Mouse (Mus musculus) embryonic facial prominence, embryonic 15.5 days (tissue): Measurements from ENCODE around the gene Immp2l. TPM values are rescaled to one million over a fixed set of nuclear protein-coding genes. Genes with fewer than 3 reads are reported as not detected.

Experiments
- ATAC-seq: fragments of 200-750 bp; cut with Nextera tagmentation; 2 replicates; pipeline ENCODE4 v1.8.0; 2017; ENCODE audit warnings: low read depth, moderate TSS enrichment; ENCODE audit not compliant: insufficient number of reproducible peaks, low FRiP score, low TSS enrichment
- H3K27ac ChIP-seq: fragments of 300-500 bp; sonication (generic); replicated peaks from 2 replicates; pipeline ENCODE4 v1.5.1; 2015; ENCODE audit warnings: mild to moderate bottlenecking, inconsistent platforms
- H3K27me3 ChIP-seq: fragments of 300-500 bp; sonication (generic); 2 replicates; pipeline ENCODE4 v1.6.1; 2015; ENCODE audit warnings: inconsistent platforms
- H3K36me3 ChIP-seq: fragments of 300-500 bp; sonication (generic); 2 replicates; pipeline ENCODE4 v1.6.1; 2015; ENCODE audit warnings: mild to moderate bottlenecking, inconsistent platforms
- H3K4me1 ChIP-seq: fragments of 300-500 bp; sonication (generic); 2 replicates; pipeline ENCODE4 v1.6.1; 2015; ENCODE audit warnings: inconsistent platforms
- H3K4me2 ChIP-seq: fragments of 300-500 bp; sonication (generic); replicated peaks from 2 replicates; pipeline ENCODE4 v1.6.1; 2015; ENCODE audit warnings: mild to moderate bottlenecking, inconsistent platforms
- H3K4me3 ChIP-seq: fragments of 300-500 bp; sonication (generic); replicated peaks from 2 replicates; pipeline ENCODE4 v1.5.1; 2015; ENCODE audit warnings: mild to moderate bottlenecking, inconsistent platforms
- H3K9ac ChIP-seq: fragments of 300-500 bp; sonication (generic); 2 replicates; pipeline ENCODE4 v1.6.1; 2015; ENCODE audit warnings: inconsistent platforms
- H3K9me3 ChIP-seq: fragments of 300-500 bp; sonication (generic); replicated peaks from 2 replicates; pipeline ENCODE4 v1.6.1; 2016; ENCODE audit warnings: inconsistent platforms
- WGBS: fragments of 180-500 bp; shearing (Covaris S2); methylation state at CpG from one replicate; pipeline ENCODE4 v1.1.7; 2015; 5-methylcytosine and 5-hydroxymethylcytosine counted together
- polyA plus RNA-seq: library from polyadenylated mRNA; unstranded; fragments of >200 nt; fragmentation: Nextera tagmentation; extraction: Ambion mirVana; gene quantifications from 2 replicates; pipeline ENCODE4 v1.2.1, GENCODE M21; 2015

The Immp2l gene
- polyA plus RNA-seq, 1 experiment from 2014 or later: 11.2 TPM

GRCm38 (mm10) chr12:41316426-41316825 lies 292.5 kb downstream of the Immp2l start:
- no peaks in the 10 kb centered on the region for H3K4me1 ChIP-seq
- H3K4me2 ChIP-seq: no peak overlapping the region
- no peaks in the 10 kb centered on the region for H3K36me3 ChIP-seq
- H3K9me3 ChIP-seq: no peaks in the 10 kb centered on the region
- no peaks in the 10 kb centered on the region for H3K27me3 ChIP-seq
- H3K9ac ChIP-seq: no peak overlapping the region
- WGBS: 93% methylated on average over 4 of the region's 4 CpGs
- no peak overlapping the region for H3K27ac ChIP-seq
- no peak for ATAC-seq
- H3K4me3 ChIP-seq: no peak overlapping the region

- no peaks in the 10 kb centered on the region for H3K9me3 ChIP-seq
- no peak overlapping the region for H3K27ac ChIP-seq
- no peak for ATAC-seq
- no peaks in the 10 kb centered on the region for H3K4me1 ChIP-seq
- no peak overlapping the region for H3K4me2 ChIP-seq
- 93% methylated on average over 2 of the region's 2 CpGs for WGBS
- H3K4me3 ChIP-seq: no peak overlapping the region
- no peaks in the 10 kb centered on the region for H3K36me3 ChIP-seq
- no peaks in the 10 kb centered on the region for H3K27me3 ChIP-seq
- H3K9ac ChIP-seq: no peak overlapping the region
These were observed 293.5 kb downstream of the Immp2l start for GRCm38 (mm10) chr12:41317431-41317830.

GRCm38 (mm10) chr12:41322018-41322417 lies 298.1 kb downstream of the Immp2l start:
- no peak overlapping the region for H3K4me3 ChIP-seq
- no peak overlapping the region for H3K9ac ChIP-seq
- H3K27ac ChIP-seq: no peak overlapping the region
- no peaks in the 10 kb centered on the region for H3K27me3 ChIP-seq
- no peaks in the 10 kb centered on the region for H3K36me3 ChIP-seq
- no peaks in the 10 kb centered on the region for H3K9me3 ChIP-seq
- 92% methylated on average over 1 of the region's 1 CpGs for WGBS
- ATAC-seq: no peak
- H3K4me1 ChIP-seq: no peaks in the 10 kb centered on the region
- H3K4me2 ChIP-seq: no peak overlapping the region

GRCm38 (mm10) chr12:41324418-41324817 lies 300.5 kb downstream of the Immp2l start:
- H3K9ac ChIP-seq: no peak overlapping the region
- no peak overlapping the region for H3K27ac ChIP-seq
- ATAC-seq: no peak
- 46% methylated on average over 2 of the region's 2 CpGs for WGBS
- H3K9me3 ChIP-seq: no peaks in the 10 kb centered on the region
- no peak overlapping the region for H3K4me3 ChIP-seq
- no peaks in the 10 kb centered on the region for H3K36me3 ChIP-seq
- H3K4me2 ChIP-seq: no peak overlapping the region
- H3K27me3 ChIP-seq: no peaks in the 10 kb centered on the region
- no peaks in the 10 kb centered on the region for H3K4me1 ChIP-seq

- Histone ChIP-seq H3K4me3 (no peak overlapping the region), H3K9me3 (no peaks in the 10 kb centered on the region), H3K27me3 (no peaks in the 10 kb centered on the region), H3K4me1 (no peaks in the 10 kb centered on the region), H3K9ac (no peak overlapping the region), H3K4me2 (no peak overlapping the region), H3K36me3 (no peaks in the 10 kb centered on the region), H3K27ac (no peak overlapping the region)
- 69% methylated on average over 2 of the region's 2 CpGs for WGBS
- ATAC-seq: no peak
These were observed 301.9 kb downstream of the Immp2l start for GRCm38 (mm10) chr12:41325756-41326155.

- H3K9me3 ChIP-seq: no peaks in the 10 kb centered on the region
- 68% methylated on average over 7 of the region's 7 CpGs for WGBS
- no peak overlapping the region for H3K9ac ChIP-seq
- no peaks in the 10 kb centered on the region for H3K36me3 ChIP-seq
- H3K27ac ChIP-seq: no peak overlapping the region
- ATAC-seq: no peak
- H3K4me2 ChIP-seq: no peak overlapping the region
- no peaks in the 10 kb centered on the region for H3K27me3 ChIP-seq
- no peak overlapping the region for H3K4me3 ChIP-seq
- no peaks in the 10 kb centered on the region for H3K4me1 ChIP-seq
These were observed 307.2 kb downstream of the Immp2l start for GRCm38 (mm10) chr12:41330988-41331671.

- H3K4me3 ChIP-seq: no peak overlapping the region
- no peak overlapping the region for H3K9ac ChIP-seq
- no peaks in the 10 kb centered on the region for H3K9me3 ChIP-seq
- H3K4me1 ChIP-seq: no peaks in the 10 kb centered on the region
- H3K36me3 ChIP-seq: no peaks in the 10 kb centered on the region
- H3K27me3 ChIP-seq: no peaks in the 10 kb centered on the region
- no peak overlapping the region for H3K27ac ChIP-seq
- no peak overlapping the region for H3K4me2 ChIP-seq
- 84% methylated on average over 4 of the region's 4 CpGs for WGBS
- no peak for ATAC-seq
These were observed 321.7 kb downstream of the Immp2l start for GRCm38 (mm10) chr12:41345621-41346020.

- H3K9ac ChIP-seq: no peak overlapping the region
- no peak overlapping the region for H3K4me3 ChIP-seq
- no peaks in the 10 kb centered on the region for H3K9me3 ChIP-seq
- 95% methylated on average over 2 of the region's 2 CpGs for WGBS
- peak; percentile 47; the same call in 1 of the 2 replicates for ATAC-seq
- H3K4me1 ChIP-seq: no peaks in the 10 kb centered on the region
- H3K4me2 ChIP-seq: no peak overlapping the region
- no peaks in the 10 kb centered on the region for H3K27me3 ChIP-seq
- no peaks in the 10 kb centered on the region for H3K36me3 ChIP-seq
- no peak overlapping the region for H3K27ac ChIP-seq
These were observed 323.6 kb downstream of the Immp2l start for GRCm38 (mm10) chr12:41347494-41347893.

GRCm38 (mm10) chr12:41349386-41349785 lies 325.5 kb downstream of the Immp2l start:
- no peak for ATAC-seq
- H3K4me2 ChIP-seq: no peak overlapping the region
- WGBS: 60% methylated on average over 2 of the region's 2 CpGs

GRCm38 (mm10) chr12:41349814-41350213 lies 325.9 kb downstream of the Immp2l start:
- no peak overlapping the region for H3K4me3 ChIP-seq
- ATAC-seq: no peak
- no peaks in the 10 kb centered on the region for H3K9me3 ChIP-seq
- H3K4me1 ChIP-seq: no peaks in the 10 kb centered on the region
- WGBS: 52% methylated on average over 2 of the region's 2 CpGs
- no peaks in the 10 kb centered on the region for H3K36me3 ChIP-seq
- H3K4me2 ChIP-seq: no peak overlapping the region
- no peaks in the 10 kb centered on the region for H3K27me3 ChIP-seq
- H3K9ac ChIP-seq: no peak overlapping the region
- no peak overlapping the region for H3K27ac ChIP-seq

More at GRCm38 (mm10) chr12:41349386-41349785, 325.5 kb downstream of the Immp2l start:
- Histone ChIP-seq H3K27ac (no peak overlapping the region), H3K4me3 (no peak overlapping the region), H3K4me1 (no peaks in the 10 kb centered on the region), H3K36me3 (no peaks in the 10 kb centered on the region), H3K27me3 (no peaks in the 10 kb centered on the region), H3K9ac (no peak overlapping the region), H3K9me3 (no peaks in the 10 kb centered on the region)

GRCm38 (mm10) chr12:41351275-41351674 lies 327.4 kb downstream of the Immp2l start:
- no peaks in the 10 kb centered on the region for H3K27me3 ChIP-seq
- ATAC-seq: no peak
- H3K4me2 ChIP-seq: no peak overlapping the region
- WGBS: 67% methylated on average over 2 of the region's 2 CpGs
- H3K36me3 ChIP-seq: no peaks in the 10 kb centered on the region
- no peak overlapping the region for H3K27ac ChIP-seq
- H3K4me1 ChIP-seq: no peaks in the 10 kb centered on the region
- H3K4me3 ChIP-seq: no peak overlapping the region
- no peak overlapping the region for H3K9ac ChIP-seq
- H3K9me3 ChIP-seq: no peaks in the 10 kb centered on the region

GRCm38 (mm10) chr12:41354857-41355256 lies 331.0 kb downstream of the Immp2l start:
- Histone ChIP-seq H3K4me1 (no peaks in the 10 kb centered on the region), H3K4me3 (no peak overlapping the region), H3K27ac (no peak overlapping the region), H3K9ac (no peak overlapping the region), H3K36me3 (no peaks in the 10 kb centered on the region), H3K4me2 (no peak overlapping the region), H3K27me3 (no peaks in the 10 kb centered on the region), H3K9me3 (no peaks in the 10 kb centered on the region)
- no peak for ATAC-seq
- WGBS: 48% methylated on average over 1 of the region's 1 CpGs
